ENCODE assay signal across 17 mouse cellular contexts in the genomic region with DNA sequence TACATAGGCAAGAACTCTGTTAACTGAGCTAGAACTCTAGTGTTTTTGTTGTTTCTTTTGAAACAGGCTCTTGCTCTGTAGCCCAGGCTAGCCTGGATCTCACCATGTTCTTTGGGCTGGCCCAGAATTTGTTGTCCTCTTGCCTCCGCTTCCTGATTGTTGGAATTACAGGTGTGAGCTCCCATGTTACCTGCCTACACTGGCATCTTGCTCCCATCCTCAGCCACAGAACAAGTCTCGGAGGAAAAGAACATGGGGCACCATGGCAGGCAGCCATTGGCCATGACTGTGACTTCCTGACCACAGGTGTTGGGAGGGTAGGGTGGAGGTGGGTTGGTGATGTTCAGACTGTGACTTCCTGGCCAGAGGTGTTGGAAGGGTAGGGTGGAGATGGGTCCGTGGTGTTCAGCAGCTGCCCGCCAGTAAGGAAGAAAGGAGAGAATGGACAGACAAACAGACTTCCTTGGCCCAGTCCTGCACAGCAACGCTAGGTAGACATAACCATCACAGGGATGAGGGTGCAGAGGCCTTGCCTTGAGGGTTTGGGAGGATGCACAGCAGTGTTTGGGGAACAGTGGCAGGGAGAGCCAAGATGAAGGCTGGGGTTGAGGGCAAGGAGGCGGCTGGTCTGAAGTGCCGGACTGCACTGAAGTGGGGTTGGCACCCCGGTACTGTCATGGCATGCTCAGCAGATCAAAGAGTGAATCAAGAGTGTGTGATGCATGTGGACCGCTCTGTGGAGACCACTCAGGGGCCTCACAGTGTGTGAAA. TPM values are rescaled to one million over a fixed set of nuclear protein-coding genes. Genes with fewer than 3 reads are reported as not detected.
DNase-seq lines count a peak whose midpoint lies in the region; ATAC-seq lines count a peak whose summit lies in the region.
"Had no signal": no experiment of that assay in that cellular context is flagged by ENCODE, and none has a peak within 500 bp of the region (broad histone marks: within the 10 kb centered on the region; RNA-seq: fewer than 3 reads in every experiment).

No protein-coding gene starts in this region.

- peaks cover 11% of the 10 kb centered on the region; the same call in 1 of the 2 replicates for H3K4me1 ChIP-seq in kidney, embryonic 14.5 days (ENCODE audit: control insufficient read depth, insufficient read depth, low read length)
- peaks cover 16% of the 10 kb centered on the region; the same call in 1 of the 2 replicates for H3K4me1 ChIP-seq in limb, embryonic 15.5 days

- peak; percentile 5 for DNase-seq in kidney, postnatal 10 days
- DNase-seq in urinary bladder, postnatal 4 days (ENCODE audit: low spot score in 2 of 2) = peak; percentile 14 to 52
- no peak for DNase-seq in urinary bladder, adult 2 months (ENCODE audit: low spot score)
- DNase-seq in adrenal gland, adult 8-10 months = no peak
- DNase-seq in heart, adult 9 months (ENCODE audit: low spot score in 2 of 2) = no peak
- no peak for DNase-seq in gastrocnemius, adult 8-10 months (ENCODE audit: low spot score in 2 of 2)
- DNase-seq: embryo, embryonic 11 days; kidney, adult 8-10 months; lung, embryonic 14.5 days; right cerebral cortex, postnatal 4 days had no signal

- H3K27ac ChIP-seq in kidney, embryonic 14.5 days (ENCODE audit: low read depth, low read length) = no peak overlapping the region
- H3K27ac ChIP-seq in limb, embryonic 15.5 days = 0 out of 2 replicates have a peak overlapping the region, but pooled peaks have one; percentile 38
- H3K27ac ChIP-seq: heart, embryonic 15.5 days; hindbrain, embryonic 15.5 days; limb, embryonic 12.5 days had no signal

- peaks cover 23% of the 10 kb centered on the region for H3K36me3 ChIP-seq in kidney, embryonic 14.5 days (ENCODE audit: control insufficient read depth, insufficient read depth, low read length)
- H3K36me3 ChIP-seq in limb, embryonic 15.5 days = peaks cover 53% of the 10 kb centered on the region

- no peak overlapping the region for H3K9ac ChIP-seq in kidney, embryonic 14.5 days (ENCODE audit: low read depth, low read length)
- H3K9ac ChIP-seq in limb, embryonic 15.5 days = no peak overlapping the region
- H3K9ac ChIP-seq: heart, embryonic 15.5 days; hindbrain, embryonic 15.5 days; limb, embryonic 12.5 days; lung, embryonic 14.5 days had no signal

- no peaks in the 10 kb centered on the region for H3K27me3 ChIP-seq in kidney, embryonic 14.5 days (ENCODE audit: control insufficient read depth, insufficient read depth, low read length)
- H3K27me3 ChIP-seq in limb, embryonic 15.5 days = no peaks in the 10 kb centered on the region
- H3K27me3 ChIP-seq: heart, embryonic 15.5 days; hindbrain, embryonic 15.5 days; limb, embryonic 12.5 days had no signal

- WGBS in kidney, embryonic 14.5 days = 83% methylated on average over 9 of the region's 9 CpGs
- WGBS in limb, embryonic 15.5 days = 90% methylated on average over 9 of the region's 9 CpGs

- no peak for ATAC-seq in kidney, embryonic 14.5 days (ENCODE audit: low FRiP score, low TSS enrichment)
- ATAC-seq in limb, embryonic 15.5 days (ENCODE audit: insufficient number of reproducible peaks, low FRiP score, low TSS enrichment, low read depth) = no peak

- H3K9me3 ChIP-seq in kidney, embryonic 14.5 days (ENCODE audit: control insufficient read depth, low read length) = no peaks in the 10 kb centered on the region
- H3K9me3 ChIP-seq in limb, embryonic 15.5 days = no peaks in the 10 kb centered on the region
- H3K9me3 ChIP-seq: heart, embryonic 15.5 days; hindbrain, embryonic 15.5 days; limb, embryonic 12.5 days had no signal

- H3K4me2 ChIP-seq in kidney, embryonic 14.5 days (replicated peaks; ENCODE audit: low read depth, low read length) = no peak overlapping the region
- H3K4me2 ChIP-seq in limb, embryonic 15.5 days = no peak overlapping the region
- H3K4me2 ChIP-seq: heart, embryonic 15.5 days; hindbrain, embryonic 15.5 days; limb, embryonic 12.5 days; lung, embryonic 14.5 days; midbrain, embryonic 11.5 days had no signal

- H3K4me3 ChIP-seq in kidney, embryonic 14.5 days (ENCODE audit: low read length) = no peak overlapping the region
- no peak overlapping the region for H3K4me3 ChIP-seq in limb, embryonic 15.5 days
- H3K4me3 ChIP-seq: heart, embryonic 15.5 days; hindbrain, embryonic 15.5 days; limb, embryonic 12.5 days; myocyte had no signal

RNA-seq across cellular contexts. Expression of gene Trex1, which starts 6.9 kb away (rescaled TPM):
- polyA plus RNA-seq in kidney, embryonic 14.5 days (2014; fragmentation: Nextera tagmentation; extraction: Ambion mirVana) = 12.6 and 13.3 TPM in 2 replicates
- polyA plus RNA-seq in urinary bladder, adult 2 months (2012; rRNA removed) = 37.3 and 41.4 TPM in 2 replicates
- polyA plus RNA-seq in limb, embryonic 15.5 days (2015; fragmentation: Nextera tagmentation; extraction: Ambion mirVana) = 16.0 and 17.2 TPM in 2 replicates
- 10 to 100 TPM; 19.0 to 25.3 (median 21.7) TPM for total RNA-seq in adrenal gland, adult 8-10 months (2022)
- 10 to 100 TPM; 11.4 to 17.2 (median 13.0) TPM for total RNA-seq in gastrocnemius, adult 8-10 months (2022)

RNA-seq across cellular contexts. Expression of gene Shisa5, which starts 14.3 kb away (rescaled TPM):
- 58.0 and 65.7 TPM in 2 replicates for polyA plus RNA-seq in kidney, embryonic 14.5 days (2014; fragmentation: Nextera tagmentation; extraction: Ambion mirVana)
- polyA plus RNA-seq in urinary bladder, adult 2 months (2012; rRNA removed) = 201 and 202 TPM in 2 replicates
- polyA plus RNA-seq in limb, embryonic 15.5 days (2015; fragmentation: Nextera tagmentation; extraction: Ambion mirVana) = 108 and 123 TPM in 2 replicates
- 100 to 1,000 TPM; 126 to 177 (median 159) TPM for total RNA-seq in adrenal gland, adult 8-10 months (2022)
- total RNA-seq in gastrocnemius, adult 8-10 months (2022) = 10 to 100 TPM in 2 of 4 experiments, 1 to 10 TPM in 2; 7.0 to 11.8 (median 9.1) TPM

RNA-seq across cellular contexts. Expression of gene Atrip, which starts 21.2 kb away (rescaled TPM):
- 20.5 and 30.7 TPM in 2 replicates for polyA plus RNA-seq in kidney, embryonic 14.5 days (2014; fragmentation: Nextera tagmentation; extraction: Ambion mirVana)
- 17.1 and 17.6 TPM in 2 replicates for polyA plus RNA-seq in urinary bladder, adult 2 months (2012; rRNA removed)
- polyA plus RNA-seq in limb, embryonic 15.5 days (2015; fragmentation: Nextera tagmentation; extraction: Ambion mirVana) = 25.4 and 27.4 TPM in 2 replicates
- 10 to 100 TPM; 16.3 to 27.7 (median 22.2) TPM for total RNA-seq in adrenal gland, adult 8-10 months (2022)
- total RNA-seq in gastrocnemius, adult 8-10 months (2022) = 10 to 100 TPM in 3 of 4 experiments, 1 to 10 TPM in 1; 8.7 to 11.5 (median 10.7) TPM

RNA-seq across cellular contexts. Expression of gene Ccdc51, which starts 29.6 kb away (rescaled TPM):
- 13.5 and 14.7 TPM in 2 replicates for polyA plus RNA-seq in kidney, embryonic 14.5 days (2014; fragmentation: Nextera tagmentation; extraction: Ambion mirVana)
- 10.9 and 14.0 TPM in 2 replicates for polyA plus RNA-seq in urinary bladder, adult 2 months (2012; rRNA removed)
- 12.5 and 13.6 TPM in 2 replicates for polyA plus RNA-seq in limb, embryonic 15.5 days (2015; fragmentation: Nextera tagmentation; extraction: Ambion mirVana)
- total RNA-seq in adrenal gland, adult 8-10 months (2022) = 10 to 100 TPM; 17.3 to 20.0 (median 18.7) TPM
- 1 to 10 TPM; 6.7 to 8.6 (median 7.8) TPM for total RNA-seq in gastrocnemius, adult 8-10 months (2022)

RNA-seq across cellular contexts. Expression of gene Tma7, which starts 29.7 kb away (rescaled TPM):
- polyA plus RNA-seq in kidney, embryonic 14.5 days (2014; fragmentation: Nextera tagmentation; extraction: Ambion mirVana) = 687 and 868 TPM in 2 replicates
- 118 and 126 TPM in 2 replicates for polyA plus RNA-seq in urinary bladder, adult 2 months (2012; rRNA removed)
- 487 and 558 TPM in 2 replicates for polyA plus RNA-seq in limb, embryonic 15.5 days (2015; fragmentation: Nextera tagmentation; extraction: Ambion mirVana)
- total RNA-seq in adrenal gland, adult 8-10 months (2022) = 100 to 1,000 TPM; 342 to 453 (median 370) TPM
- 100 to 1,000 TPM; 297 to 369 (median 354) TPM for total RNA-seq in gastrocnemius, adult 8-10 months (2022)

Comparison
In these comparisons a context has a peak if more than half of its experiments do, and no peak if none do; other contexts are left out.
1. DNase-seq: peak in kidney, postnatal 10 days (single experiment) and urinary bladder, postnatal 4 days (2 of 2); none in urinary bladder, adult 2 months (single experiment), adrenal gland, adult 8-10 months (single experiment), heart, adult 9 months (0 of 2) and gastrocnemius, adult 8-10 months (0 of 2).